Mouse (Mus musculus) myocyte (in vitro differentiated cells): ENCODE results near the gene Tctn3. TPM values are rescaled to one million over a fixed set of nuclear protein-coding genes. Genes with fewer than 3 reads are reported as not detected.

ENCODE experiments used
- H3K27me3 ChIP-seq: one replicate; pipeline ENCODE4 v1.6.1; 2011; ENCODE audit not compliant: control insufficient read depth, insufficient read depth, insufficient read length
- H3K36me3 ChIP-seq: one replicate; pipeline ENCODE4 v1.6.1; 2011; ENCODE audit not compliant: control insufficient read depth, insufficient read depth
- H3K4me2 ChIP-seq: one replicate; pipeline ENCODE4 v1.6.1; 2011; ENCODE audit warnings: low read depth, control low read depth
- H3K4me3 ChIP-seq: one replicate; pipeline ENCODE4 v1.5.1; 2011; ENCODE audit warnings: mild to moderate bottlenecking, control low read depth, moderate library complexity
- H3K79me2 ChIP-seq: one replicate; pipeline ENCODE4 v1.6.1; 2011; ENCODE audit not compliant: control insufficient read depth, insufficient read depth
- H3ac ChIP-seq: one replicate; pipeline ENCODE4 v1.6.1; 2011; ENCODE audit not compliant: control insufficient read depth, insufficient read length
- CEBPB ChIP-seq: IDR thresholded peaks from 2 replicates; pipeline ENCODE4 v1.6.1; 2011; ENCODE audit warnings: mild to moderate bottlenecking, moderate library complexity; ENCODE audit not compliant: poor library complexity, insufficient read depth, severe bottlenecking
- E2F4 ChIP-seq: IDR thresholded peaks from one replicate; pipeline ENCODE4 v1.6.1; 2011; ENCODE audit warnings: mild to moderate bottlenecking, control low read depth, moderate library complexity; ENCODE audit not compliant: insufficient read depth
- MAX ChIP-seq: IDR thresholded peaks from one replicate; pipeline ENCODE4 v1.6.1; 2011; ENCODE audit warnings: low read depth, mild to moderate bottlenecking, control low read depth
- MYOD1 ChIP-seq, 3 experiments: IDR thresholded peaks; one replicate each; pipeline ENCODE4 v1.6.1; 2011; ENCODE audit warnings: control low read depth in 2 of 3, low read depth in 2 of 3, mild to moderate bottlenecking in 2 of 3, moderate library complexity in 1 of 3; ENCODE audit not compliant: insufficient read length in 2 of 3, control insufficient read depth in 1 of 3
- MYOG ChIP-seq, 3 experiments: IDR thresholded peaks; one replicate each; pipeline ENCODE4 v1.6.1; 2011; ENCODE audit warnings: control low read depth in 2 of 3, low read depth in 2 of 3, mild to moderate bottlenecking in 2 of 3; ENCODE audit not compliant: insufficient read length in 2 of 3, control insufficient read depth in 1 of 3, insufficient read depth in 1 of 3
- POLR2A ChIP-seq: IDR thresholded peaks from one replicate; pipeline ENCODE4 v1.6.1; 2011; ENCODE audit warnings: low read depth, mild to moderate bottlenecking, control low read depth, moderate library complexity; ENCODE audit not compliant: insufficient read length
- POLR2AphosphoS2 ChIP-seq: IDR thresholded peaks from one replicate; pipeline ENCODE4 v1.6.1; 2011; ENCODE audit warnings: low read depth, control low read depth; ENCODE audit not compliant: insufficient read length
- REST ChIP-seq: IDR thresholded peaks from one replicate; pipeline ENCODE4 v1.6.1; 2011; ENCODE audit warnings: mild to moderate bottlenecking, control low read depth, moderate library complexity; ENCODE audit not compliant: insufficient read depth, insufficient read length
- SRF ChIP-seq: IDR thresholded peaks from one replicate; pipeline ENCODE4 v1.6.1; 2011; ENCODE audit warnings: low read depth; ENCODE audit not compliant: control insufficient read depth, insufficient read length
- TCF12 ChIP-seq: IDR thresholded peaks from one replicate; pipeline ENCODE4 v1.6.1; 2011; ENCODE audit warnings: mild to moderate bottlenecking, control low read depth; ENCODE audit not compliant: poor library complexity, insufficient read depth, severe bottlenecking
- TCF3 ChIP-seq: IDR thresholded peaks from one replicate; pipeline ENCODE4 v1.6.1; 2011; ENCODE audit warnings: low read depth, control low read depth; ENCODE audit not compliant: insufficient read length
- USF1 ChIP-seq: IDR thresholded peaks from one replicate; pipeline ENCODE4 v1.6.1; 2011; ENCODE audit warnings: low read depth, mild to moderate bottlenecking, control low read depth, moderate library complexity
- polyA plus RNA-seq: library from polyadenylated mRNA; unstranded; fragments of >200 nt; fragmentation: generic; extraction: Trizol; gene quantifications from one replicate; pipeline ENCODE4 v1.2.1, GENCODE M21; 2012; ENCODE audit warnings: missing spikeins

The Tctn3 gene
- polyA plus RNA-seq, 1 experiment: 5.6 TPM

DNA sequence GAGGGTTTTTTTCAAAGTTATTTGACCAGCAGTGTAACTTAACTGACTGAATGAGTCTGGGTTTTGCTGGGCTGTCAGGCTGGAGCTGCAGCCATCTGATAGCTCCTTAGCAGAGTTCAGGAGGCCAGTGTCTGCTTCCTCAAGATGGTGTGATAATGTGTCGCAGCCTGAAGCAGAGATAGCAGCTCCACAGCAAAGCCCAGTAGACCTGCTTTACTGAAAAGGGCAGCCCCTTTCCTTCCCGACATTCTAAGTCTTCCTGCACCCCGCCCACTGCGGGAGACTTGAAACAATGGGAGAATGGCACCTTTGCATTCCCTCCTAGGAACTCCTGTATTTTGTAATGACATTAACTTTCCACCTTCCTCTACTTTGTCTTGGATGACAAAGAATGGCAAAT, 25.1 kb upstream of the Tctn3 start:
- H3ac ChIP-seq: no peak overlapping the region
- no peak for TF ChIP-seq TCF12
- H3K27me3 ChIP-seq: no peaks in the 10 kb centered on the region
- no peaks in the 10 kb centered on the region for H3K79me2 ChIP-seq
- no peak overlapping the region for H3K4me3 ChIP-seq
- H3K36me3 ChIP-seq: no peaks in the 10 kb centered on the region
- no peak overlapping the region for H3K4me2 ChIP-seq

DNA sequence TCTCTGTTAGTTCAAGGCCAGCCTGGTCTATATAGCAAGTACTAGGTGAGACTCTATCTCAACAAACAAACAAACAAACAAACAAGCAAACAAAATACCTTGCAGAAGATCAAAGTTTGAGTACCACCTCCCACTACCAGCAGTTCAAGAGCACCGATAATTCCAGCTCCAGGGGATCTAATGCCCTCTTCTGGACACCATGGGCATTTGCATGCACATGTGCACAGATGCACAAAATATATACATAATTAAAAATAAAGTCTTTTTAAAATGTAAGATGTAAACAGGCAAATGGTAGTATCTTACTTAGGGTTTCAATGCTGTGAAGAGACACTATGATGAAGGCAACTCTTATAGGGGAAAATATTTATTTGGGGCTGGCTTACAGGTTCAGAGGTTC, 21.1 kb upstream of the Tctn3 start:
- no peak for TF ChIP-seq TCF3
- no peak for TF ChIP-seq MAX
- H3ac ChIP-seq: no peak overlapping the region
- H3K79me2 ChIP-seq: no peaks in the 10 kb centered on the region
- no peak overlapping the region for H3K4me3 ChIP-seq
- no peak overlapping the region for H3K4me2 ChIP-seq
- H3K27me3 ChIP-seq: no peaks in the 10 kb centered on the region
- no peaks in the 10 kb centered on the region for H3K36me3 ChIP-seq

DNA sequence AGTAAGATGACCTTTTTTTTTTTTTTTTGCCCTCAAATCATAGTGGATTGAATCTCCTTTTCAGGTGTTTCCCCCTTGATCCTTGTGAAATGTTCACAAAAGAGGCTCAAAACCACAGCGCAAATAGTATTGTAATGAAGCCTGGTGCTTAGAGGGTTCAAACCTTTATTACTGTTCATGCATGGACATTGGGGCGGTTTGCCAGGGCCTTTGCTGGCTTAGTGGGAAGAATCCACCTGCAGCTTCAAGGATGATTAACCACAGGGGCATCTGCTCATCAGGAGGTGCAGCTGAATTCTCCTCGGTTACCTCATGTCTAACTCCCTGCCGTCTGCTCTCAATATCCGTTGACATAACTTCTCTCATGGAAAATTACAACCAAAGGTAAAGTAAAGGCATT, 20.6 kb upstream of the Tctn3 start:
- H3K27me3 ChIP-seq: no peaks in the 10 kb centered on the region
- H3ac ChIP-seq: no peak overlapping the region
- no peak overlapping the region for H3K4me2 ChIP-seq
- TF ChIP-seq MYOG (IDR thresholded peaks at IDR 0.05; ENCODE audit: control insufficient read depth in 1 of 3, insufficient read depth in 1 of 3, insufficient read length in 2 of 3, low read depth in 2 of 3): no peak
- no peak for TF ChIP-seq SRF
- no peak for TF ChIP-seq REST
- no peak for TF ChIP-seq MAX
- no peak for TF ChIP-seq USF1
- TF ChIP-seq MYOD1 (IDR thresholded peaks at IDR 0.05; ENCODE audit: control insufficient read depth in 1 of 3, insufficient read length in 2 of 3, low read depth in 2 of 3): no peak
- TF ChIP-seq TCF12: no peak
- TF ChIP-seq POLR2AphosphoS2: no peak
- no peak for TF ChIP-seq POLR2A
- TF ChIP-seq E2F4: no peak
- no peak for TF ChIP-seq CEBPB
- no peaks in the 10 kb centered on the region for H3K79me2 ChIP-seq
- H3K36me3 ChIP-seq: no peaks in the 10 kb centered on the region
- no peak overlapping the region for H3K4me3 ChIP-seq

DNA sequence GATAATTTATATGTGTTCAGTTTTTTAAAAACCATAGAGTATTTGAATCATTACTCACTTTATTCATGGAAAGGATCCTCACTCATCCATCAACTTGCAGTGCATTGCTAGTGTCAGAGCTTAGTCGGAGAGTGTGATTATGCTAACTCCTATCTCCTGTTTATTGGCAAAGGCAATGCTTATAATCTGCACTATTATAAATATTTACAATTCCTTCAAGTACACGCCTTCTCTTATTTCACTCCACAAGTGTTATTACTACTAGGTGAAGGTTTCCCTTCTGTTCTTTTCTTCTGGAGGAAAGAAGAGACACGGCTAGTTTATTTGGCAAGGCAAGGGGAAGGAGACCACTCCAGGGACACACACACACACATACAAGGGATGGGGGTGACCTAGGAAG, 20.2 kb upstream of the Tctn3 start:
- TF ChIP-seq POLR2A (no peak), TCF12 (no peak), POLR2AphosphoS2 (no peak), E2F4 (no peak), CEBPB (no peak), MYOD1 (IDR thresholded peaks at IDR 0.05; ENCODE audit: control insufficient read depth in 1 of 3, insufficient read length in 2 of 3, low read depth in 2 of 3) (no peak), TCF3 (no peak), REST (no peak), SRF (no peak)
- Histone ChIP-seq H3K4me3 (no peak overlapping the region), H3ac (no peak overlapping the region), H3K79me2 (no peaks in the 10 kb centered on the region), H3K4me2 (no peak overlapping the region), H3K36me3 (no peaks in the 10 kb centered on the region), H3K27me3 (no peaks in the 10 kb centered on the region)

DNA sequence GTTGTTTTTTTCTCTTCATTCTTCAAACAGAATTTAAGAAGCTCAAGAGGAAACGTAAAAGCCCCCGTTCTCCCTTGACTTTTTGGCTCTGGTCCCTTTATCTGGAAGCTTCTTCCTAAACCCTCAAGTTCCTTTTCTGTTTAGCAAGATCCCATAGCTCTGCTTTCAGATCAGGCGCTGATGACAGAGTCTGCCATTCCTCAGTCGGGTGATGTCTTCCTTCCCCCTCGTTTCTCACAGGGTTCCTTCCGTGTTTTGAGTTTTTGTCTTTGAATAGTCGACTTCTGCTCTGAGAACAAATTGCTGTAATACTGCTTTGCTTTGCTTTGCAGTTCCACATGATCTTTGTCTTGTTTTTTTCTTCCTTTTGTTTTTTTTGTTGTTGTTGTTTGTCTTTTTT, 18.6 kb upstream of the Tctn3 start:
- no peak overlapping the region for H3K4me3 ChIP-seq
- H3ac ChIP-seq: no peak overlapping the region
- H3K27me3 ChIP-seq: no peaks in the 10 kb centered on the region
- no peak overlapping the region for H3K4me2 ChIP-seq
- no peaks in the 10 kb centered on the region for H3K36me3 ChIP-seq
- H3K79me2 ChIP-seq: no peaks in the 10 kb centered on the region
- TF ChIP-seq MAX: no peak
- TF ChIP-seq TCF3: no peak
- no peak for TF ChIP-seq CEBPB
- no peak for TF ChIP-seq TCF12
- no peak for TF ChIP-seq MYOG (IDR thresholded peaks at IDR 0.05; ENCODE audit: control insufficient read depth in 1 of 3, insufficient read depth in 1 of 3, insufficient read length in 2 of 3, low read depth in 2 of 3)
- no peak for TF ChIP-seq REST
- TF ChIP-seq POLR2AphosphoS2: no peak
- no peak for TF ChIP-seq POLR2A
- TF ChIP-seq USF1: no peak
- no peak for TF ChIP-seq MYOD1 (IDR thresholded peaks at IDR 0.05; ENCODE audit: control insufficient read depth in 1 of 3, insufficient read length in 2 of 3, low read depth in 2 of 3)
- TF ChIP-seq SRF: no peak
- TF ChIP-seq E2F4: no peak

DNA sequence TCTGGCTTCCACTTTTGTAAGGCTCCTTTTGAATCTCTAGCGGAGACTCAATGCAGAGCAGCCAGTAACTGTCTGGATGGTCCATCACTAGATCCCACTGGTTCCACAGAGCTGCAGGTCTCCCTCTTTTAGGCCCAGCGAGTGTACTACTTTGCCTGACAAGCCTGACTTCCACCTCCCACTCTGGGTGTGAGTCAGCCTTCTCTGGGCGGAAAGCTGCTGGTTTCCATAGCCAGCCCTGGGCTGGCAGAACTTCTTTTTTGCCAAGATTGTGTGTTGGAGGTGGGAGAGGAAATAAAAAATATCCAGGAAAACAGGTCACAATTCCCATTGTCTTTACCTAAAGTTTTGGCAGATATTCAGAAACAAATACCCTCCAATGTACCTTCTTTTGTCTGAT, 18.1 kb upstream of the Tctn3 start:
- Histone ChIP-seq H3K4me2 (no peak overlapping the region), H3K4me3 (no peak overlapping the region), H3K79me2 (no peaks in the 10 kb centered on the region), H3K36me3 (no peaks in the 10 kb centered on the region), H3K27me3 (no peaks in the 10 kb centered on the region), H3ac (no peak overlapping the region)
- no peak for TF ChIP-seq USF1
- TF ChIP-seq MAX: no peak
- no peak for TF ChIP-seq TCF12
- no peak for TF ChIP-seq MYOD1 (IDR thresholded peaks at IDR 0.05; ENCODE audit: control insufficient read depth in 1 of 3, insufficient read length in 2 of 3, low read depth in 2 of 3)
- TF ChIP-seq REST: no peak
- no peak for TF ChIP-seq CEBPB
- no peak for TF ChIP-seq POLR2AphosphoS2
- TF ChIP-seq SRF: no peak
- TF ChIP-seq MYOG (IDR thresholded peaks at IDR 0.05; ENCODE audit: control insufficient read depth in 1 of 3, insufficient read depth in 1 of 3, insufficient read length in 2 of 3, low read depth in 2 of 3): no peak
- no peak for TF ChIP-seq POLR2A
- no peak for TF ChIP-seq TCF3
- no peak for TF ChIP-seq E2F4
